Mouse (Mus musculus) MEL (cell line): ENCODE data around the gene Fgf12. TPM values are rescaled to one million over a fixed set of nuclear protein-coding genes. Genes with fewer than 3 reads are reported as not detected.

ENCODE experiments used
- DNase-seq: peaks from one replicate; pipeline ENCODE4 v3.0.0; 2011; ENCODE audit warnings: low read depth, low spot score
- H3K27ac ChIP-seq: 2 replicates; pipeline ENCODE4 v1.5.1; 2012; ENCODE audit warnings: low read depth, mild to moderate bottlenecking, control low read depth, low read length, moderate library complexity; ENCODE audit not compliant: control insufficient read depth
- H3K27me3 ChIP-seq, 2 experiments: fragments of 150-350 bp in 1 of 2; sonication (generic) in 1 of 2; 2 replicates each; pipeline ENCODE4 v1.6.1; 2012; ENCODE audit warnings: low read length in 2 of 2, mild to moderate bottlenecking in 2 of 2, improper control_type of control experiment in 1 of 2, moderate library complexity in 1 of 2; ENCODE audit not compliant: insufficient read depth in 2 of 2, control insufficient read depth in 1 of 2
- H3K36me3 ChIP-seq, 2 experiments: 2 replicates each; pipeline ENCODE4 v1.6.1; 2012 to 2014; ENCODE audit warnings: low read length in 2 of 2, improper control_type of control experiment in 1 of 2, inconsistent platforms in 1 of 2, mild to moderate bottlenecking in 1 of 2; ENCODE audit not compliant: insufficient read depth in 2 of 2, control insufficient read depth in 1 of 2
- H3K4me1 ChIP-seq, 2 experiments: fragments of 150-350 bp in 1 of 2; sonication (generic) in 1 of 2; 2 replicates each; pipeline ENCODE4 v1.6.1; 2012; ENCODE audit warnings: low read length in 2 of 2, improper control_type of control experiment in 1 of 2, mild to moderate bottlenecking in 1 of 2; ENCODE audit not compliant: insufficient read depth in 2 of 2, control insufficient read depth in 1 of 2
- H3K4me3 ChIP-seq, 2 experiments: fragments of 150-350 bp in 1 of 2; sonication (generic) in 1 of 2; 2 replicates each; pipeline ENCODE4 v1.5.1; 2012; ENCODE audit warnings: low read depth in 2 of 2, low read length in 2 of 2, mild to moderate bottlenecking in 2 of 2, moderate library complexity in 2 of 2, control low read depth in 1 of 2, improper control_type of control experiment in 1 of 2; ENCODE audit not compliant: control insufficient read depth in 1 of 2, insufficient read depth in 1 of 2
- H3K79me2 ChIP-seq: 2 replicates; pipeline ENCODE4 v1.6.1; 2012; ENCODE audit warnings: mild to moderate bottlenecking, low read length, moderate library complexity; ENCODE audit not compliant: control insufficient read depth, poor library complexity, insufficient read depth
- H3K9ac ChIP-seq: 2 replicates; pipeline ENCODE4 v1.6.1; 2012; ENCODE audit warnings: low read depth, mild to moderate bottlenecking, control low read depth, low read length, moderate library complexity; ENCODE audit not compliant: control insufficient read depth, poor library complexity, severe bottlenecking
- H3K9me3 ChIP-seq: fragments of 150-350 bp; sonication (generic); replicated peaks from 2 replicates; pipeline ENCODE4 v1.6.1; 2012; ENCODE audit warnings: mild to moderate bottlenecking, low read length, improper control_type of control experiment, moderate library complexity; ENCODE audit not compliant: insufficient read depth
- BHLHE40 ChIP-seq: IDR thresholded peaks from 2 replicates; pipeline ENCODE4 v1.6.1; 2012; ENCODE audit warnings: low read depth, mild to moderate bottlenecking, inconsistent platforms, low read length, improper control_type of control experiment, borderline replicate concordance
- CHD1 ChIP-seq: IDR thresholded peaks from 2 replicates; pipeline ENCODE4 v1.6.1; 2012; ENCODE audit warnings: low read depth, mild to moderate bottlenecking, inconsistent platforms, low read length, improper control_type of control experiment
- CHD2 ChIP-seq: IDR thresholded peaks from 2 replicates; pipeline ENCODE4 v1.6.1; 2011; ENCODE audit warnings: low read length, improper control_type of control experiment
- CTCF ChIP-seq, 3 experiments: IDR thresholded peaks in 2 of 3; conservative IDR thresholded peaks in 1 of 3; 2 replicates each; pipeline ENCODE4 v1.5.1; 2011 to 2012; ENCODE audit warnings: low read length in 3 of 3, low read depth in 2 of 3, mild to moderate bottlenecking in 2 of 3, improper control_type of control experiment in 1 of 3, inconsistent platforms in 1 of 3, mixed read lengths in 1 of 3, moderate library complexity in 1 of 3; ENCODE audit not compliant: control insufficient read depth in 1 of 3, insufficient read depth in 1 of 3, poor library complexity in 1 of 3, severe bottlenecking in 1 of 3
- EP300 ChIP-seq, 2 experiments: IDR thresholded peaks; 2 replicates each; pipeline ENCODE4 v1.6.1; 2011; ENCODE audit warnings: improper control_type of control experiment in 2 of 2, low read length in 2 of 2, low read depth in 1 of 2, mild to moderate bottlenecking in 1 of 2
- ETS1 ChIP-seq: IDR thresholded peaks from 2 replicates; pipeline ENCODE4 v1.6.1; 2012; ENCODE audit warnings: low read depth, mild to moderate bottlenecking, inconsistent platforms, low read length, improper control_type of control experiment, moderate library complexity
- GATA1 ChIP-seq: IDR thresholded peaks from 2 replicates; pipeline ENCODE4 v1.6.1; 2011; ENCODE audit warnings: low read depth, low read length, improper control_type of control experiment
- JUND ChIP-seq: IDR thresholded peaks from 2 replicates; pipeline ENCODE4 v1.6.1; 2011; ENCODE audit warnings: low read depth, mild to moderate bottlenecking, improper control_type of control experiment, low read length
- KAT2A ChIP-seq: conservative IDR thresholded peaks from 2 replicates; pipeline ENCODE4 v1.6.1; 2012; ENCODE audit warnings: low read depth, low read length, improper control_type of control experiment, inconsistent platforms
- MAFK ChIP-seq: IDR thresholded peaks from 2 replicates; pipeline ENCODE4 v1.6.1; 2011; ENCODE audit warnings: low read depth, mild to moderate bottlenecking, low read length, improper control_type of control experiment, borderline replicate concordance
- MAX ChIP-seq: IDR thresholded peaks from 2 replicates; pipeline ENCODE4 v1.6.1; 2011; ENCODE audit warnings: low read length, improper control_type of control experiment
- MEF2A ChIP-seq: IDR thresholded peaks from 2 replicates; pipeline ENCODE4 v1.6.1; 2014; ENCODE audit warnings: low read depth, mild to moderate bottlenecking, inconsistent platforms, low read length, improper control_type of control experiment; ENCODE audit not compliant: poor library complexity, insufficient replicate concordance, severe bottlenecking; ENCODE audit errors: extremely low read depth
- MYB ChIP-seq: IDR thresholded peaks from 2 replicates; pipeline ENCODE4 v1.6.1; 2011; ENCODE audit warnings: mild to moderate bottlenecking, low read depth, low read length, improper control_type of control experiment
- MYC ChIP-seq: IDR thresholded peaks from 2 replicates; pipeline ENCODE4 v1.6.1; 2011; ENCODE audit warnings: low read depth, mild to moderate bottlenecking, low read length, improper control_type of control experiment, moderate library complexity
- NELFE ChIP-seq: IDR thresholded peaks from 2 replicates; pipeline ENCODE4 v1.6.1; 2011; ENCODE audit warnings: low read depth, low read length, improper control_type of control experiment
- NRF1 ChIP-seq: IDR thresholded peaks from 2 replicates; pipeline ENCODE4 v1.6.1; 2014; ENCODE audit warnings: low read depth, mild to moderate bottlenecking, inconsistent platforms, low read length, improper control_type of control experiment, moderate library complexity; ENCODE audit not compliant: poor library complexity, insufficient read depth, severe bottlenecking
- POLR2AphosphoS2 ChIP-seq: IDR thresholded peaks from 2 replicates; pipeline ENCODE4 v1.6.1; 2011; ENCODE audit warnings: low read length, improper control_type of control experiment
- POLR2AphosphoS5 ChIP-seq: IDR thresholded peaks from 2 replicates; pipeline ENCODE4 v1.6.1; 2012; ENCODE audit warnings: low read depth, borderline replicate concordance, mild to moderate bottlenecking, inconsistent platforms, low read length, moderate library complexity, mixed read lengths
- RAD21 ChIP-seq: IDR thresholded peaks from 2 replicates; pipeline ENCODE4 v1.6.1; 2011; ENCODE audit warnings: mild to moderate bottlenecking, low read depth, low read length, improper control_type of control experiment
- SIN3A ChIP-seq: IDR thresholded peaks from 2 replicates; pipeline ENCODE4 v1.6.1; 2012; ENCODE audit warnings: low read length, improper control_type of control experiment, inconsistent platforms
- SMC3 ChIP-seq: IDR thresholded peaks from 2 replicates; pipeline ENCODE4 v1.6.1; 2011; ENCODE audit warnings: low read depth, low read length, improper control_type of control experiment
- TBP ChIP-seq: IDR thresholded peaks from 2 replicates; pipeline ENCODE4 v1.8.0; 2011; ENCODE audit warnings: low read depth, low read length, improper control_type of control experiment
- TCF12 ChIP-seq: IDR thresholded peaks from 2 replicates; pipeline ENCODE4 v1.6.1; 2014; ENCODE audit warnings: low read depth, mild to moderate bottlenecking, inconsistent platforms, low read length, improper control_type of control experiment, moderate library complexity
- USF1 ChIP-seq: IDR thresholded peaks from 2 replicates; pipeline ENCODE4 v1.6.1; 2014; ENCODE audit warnings: low read depth, mild to moderate bottlenecking, inconsistent platforms, low read length, improper control_type of control experiment, moderate library complexity
- USF2 ChIP-seq, 2 experiments: IDR thresholded peaks; 2 replicates each; pipeline ENCODE4 v1.6.1; 2011 to 2012; ENCODE audit warnings: improper control_type of control experiment in 2 of 2, low read length in 2 of 2, borderline replicate concordance in 1 of 2, inconsistent platforms in 1 of 2, low read depth in 1 of 2, mild to moderate bottlenecking in 1 of 2; ENCODE audit not compliant: insufficient read depth in 1 of 2
- ZKSCAN1 ChIP-seq: IDR thresholded peaks from 2 replicates; pipeline ENCODE4 v1.6.1; 2012; ENCODE audit warnings: low read depth, mild to moderate bottlenecking, inconsistent platforms, low read length, improper control_type of control experiment, moderate library complexity
- ZNF384 ChIP-seq: IDR thresholded peaks from 2 replicates; pipeline ENCODE4 v1.6.1; 2012; ENCODE audit warnings: low read depth, mild to moderate bottlenecking, inconsistent platforms, low read length, improper control_type of control experiment
- polyA plus RNA-seq, 2 experiments: library from polyadenylated mRNA; stranded (reverse) in 1 of 2; unstranded in 1 of 2; fragments of >175 nt in 1 of 2; fragments of >200 nt in 1 of 2; gene quantifications; 2 replicates each; pipeline versions ENCODE4 v1.2.1 to v1.2.4; 2012; ENCODE audit warnings: low replicate concordance in 2 of 2, low read depth in 1 of 2; ENCODE audit not compliant: insufficient read length in 2 of 2, insufficient read depth in 1 of 2, missing spikeins in 1 of 2
- total RNA-seq: library from RNA; depleted of rRNA; stranded (reverse); fragments of 300-350 nt; gene quantifications from 2 replicates; pipeline ENCODE4 v1.2.3, GENCODE M21; 2012

Fgf12 gene
- total and polyA plus RNA-seq, 3 experiments = not detected

DNA sequence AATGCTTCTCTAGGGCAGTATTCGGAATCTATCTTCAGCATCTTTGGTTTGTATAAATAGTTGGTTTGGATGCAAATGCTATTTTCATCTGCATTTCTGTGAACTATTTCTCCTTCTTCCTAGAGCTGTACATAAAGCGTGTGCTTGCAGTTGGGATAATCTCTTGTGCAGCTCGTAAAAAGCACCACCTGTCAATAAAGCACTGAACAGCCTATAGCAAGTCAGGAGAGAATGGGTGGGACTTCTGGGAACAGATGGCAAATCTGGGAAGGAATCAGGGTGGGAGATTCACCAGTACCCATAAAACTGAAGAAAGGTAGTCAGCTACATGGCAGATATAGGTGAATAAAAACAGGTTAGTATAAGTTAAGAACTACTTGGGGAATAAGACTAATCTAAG lies 180.7 kb downstream of the Fgf12 start:
- Histone ChIP-seq H3K9ac (no peak overlapping the region), H3K4me3 (no peak overlapping the region), H3K9me3 (no peaks in the 10 kb centered on the region), H3K27me3 (no peaks in the 10 kb centered on the region), H3K79me2 (no peaks in the 10 kb centered on the region), H3K4me1 (no peaks in the 10 kb centered on the region), H3K36me3 (no peaks in the 10 kb centered on the region), H3K27ac (no peak overlapping the region)
- no peak for TF ChIP-seq SMC3
- no peak for TF ChIP-seq CHD2
- no peak for TF ChIP-seq MEF2A
- no peak for TF ChIP-seq TBP
- no peak for TF ChIP-seq MAX
- TF ChIP-seq KAT2A = no peak
- no peak for TF ChIP-seq MYC
- TF ChIP-seq USF2 (IDR thresholded peaks at IDR 0.05; ENCODE audit: borderline replicate concordance in 1 of 2, insufficient read depth in 1 of 2, low read depth in 1 of 2, low read length in 2 of 2) = no peak
- TF ChIP-seq ZNF384 = no peak
- no peak for TF ChIP-seq EP300 (IDR thresholded peaks at IDR 0.05; ENCODE audit: low read depth in 1 of 2, low read length in 2 of 2)
- TF ChIP-seq ZKSCAN1 = no peak
- no peak for TF ChIP-seq POLR2AphosphoS2
- TF ChIP-seq BHLHE40 = no peak
- no peak for TF ChIP-seq JUND
- no peak for DNase-seq

DNA sequence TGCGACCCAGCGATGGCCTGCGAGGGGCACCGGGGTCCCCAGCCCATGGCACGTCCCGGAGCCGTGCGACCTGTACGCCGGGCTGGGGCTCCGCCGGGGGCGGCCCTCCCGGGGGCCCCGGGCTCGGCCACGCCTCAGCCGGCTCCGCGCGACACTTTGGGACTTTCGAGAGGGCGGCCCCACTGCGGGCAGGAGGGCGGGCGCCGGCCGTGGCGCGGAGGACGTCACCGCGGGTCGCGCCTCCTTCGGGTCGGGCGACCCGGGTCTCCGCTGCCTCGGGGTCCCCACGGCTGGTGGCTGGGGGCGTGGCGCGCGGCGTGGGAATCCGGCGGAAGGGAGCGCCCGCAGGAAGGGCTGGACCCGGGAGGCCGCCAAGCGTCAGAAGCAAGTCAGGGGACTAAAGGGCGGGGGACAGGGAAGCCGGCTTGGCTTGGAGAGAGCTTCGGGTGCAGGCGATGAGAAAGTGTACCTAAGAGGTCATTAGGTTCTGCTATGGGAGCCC lies 188.1 kb downstream of the Fgf12 start:
- no peak overlapping the region for H3K9ac ChIP-seq
- no peak for DNase-seq
- no peaks in the 10 kb centered on the region for H3K79me2 ChIP-seq
- no peak overlapping the region for H3K27ac ChIP-seq
- H3K27me3 ChIP-seq = no peaks in the 10 kb centered on the region
- no peak overlapping the region for H3K4me3 ChIP-seq
- no peak for TF ChIP-seq RAD21
- TF ChIP-seq TCF12 = no peak
- TF ChIP-seq CHD1 = no peak
- no peak for TF ChIP-seq KAT2A
- TF ChIP-seq SIN3A = no peak
- TF ChIP-seq GATA1 = no peak
- no peak for TF ChIP-seq USF1
- no peak for TF ChIP-seq MYB
- no peak for TF ChIP-seq MAFK
- no peak for TF ChIP-seq EP300 (IDR thresholded peaks at IDR 0.05; ENCODE audit: low read depth in 1 of 2, low read length in 2 of 2)
- no peak for TF ChIP-seq JUND
- TF ChIP-seq POLR2AphosphoS5 = no peak
- TF ChIP-seq POLR2AphosphoS2 = no peak
- no peak for TF ChIP-seq NELFE
- TF ChIP-seq BHLHE40 = no peak
- TF ChIP-seq TBP = no peak
- no peak for TF ChIP-seq ETS1
- no peak for TF ChIP-seq MEF2A
- TF ChIP-seq NRF1 = no peak
- TF ChIP-seq CTCF (IDR thresholded peaks at IDR 0.05 in 2 of 3, conservative IDR thresholded peaks at IDR 0.05 in 1 of 3; ENCODE audit: control insufficient read depth in 1 of 3, insufficient read depth in 1 of 3, low read depth in 2 of 3, low read length in 3 of 3, poor library complexity in 1 of 3, severe bottlenecking in 1 of 3) = no peak
- no peaks in the 10 kb centered on the region for H3K4me1 ChIP-seq
- no peaks in the 10 kb centered on the region for H3K36me3 ChIP-seq
- H3K9me3 ChIP-seq = no peaks in the 10 kb centered on the region
